Mouse (Mus musculus): Measurements from ENCODE around the gene Gm37419.

GRCm38 (mm10) chr16:24022605-24023004 is 34.3 kb downstream of the Gm37419 start:
- TF ChIP-seq POLR2A (IDR thresholded peaks at IDR 0.05; ENCODE audit: borderline replicate concordance, insufficient read depth, low read length) (no peak), CTCF (IDR thresholded peaks at IDR 0.05; ENCODE audit: borderline replicate concordance, insufficient read depth, low read depth, low read length) (no peak)
